In the genomic region with DNA sequence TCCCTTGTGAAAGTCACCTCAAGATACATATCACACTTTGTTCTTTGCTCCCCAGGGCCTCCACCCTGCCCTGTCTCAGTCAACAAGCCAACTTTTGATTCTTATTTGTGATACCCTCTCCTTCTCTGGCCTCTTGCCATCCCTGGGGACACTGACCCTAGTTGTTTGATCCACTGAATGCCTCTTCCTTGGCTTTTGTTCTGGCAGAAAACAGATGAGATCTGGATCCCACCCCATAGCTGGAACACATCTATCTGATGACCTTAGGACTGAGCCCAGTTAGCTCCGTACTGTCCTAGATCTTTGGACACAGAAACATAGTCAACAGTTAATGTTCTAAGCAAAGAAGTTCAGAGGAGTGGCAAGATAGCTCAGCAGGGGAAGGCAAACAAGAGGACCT, we compare ENCODE assay signal across 14 mouse cellular contexts. TPM values are rescaled to one million over a fixed set of nuclear protein-coding genes. Genes with fewer than 3 reads are reported as not detected.
"Had no signal": no experiment of that assay in that cellular context is flagged by ENCODE, and none has a peak within 500 bp of the region (broad histone marks: within the 10 kb centered on the region; RNA-seq: fewer than 3 reads in every experiment).

No protein-coding gene starts in this region.

- H3K9me3 ChIP-seq: limb, embryonic 10.5 days; limb, embryonic 13.5 days had no signal

- H3K27me3 ChIP-seq: limb, embryonic 13.5 days had no signal

- H3K27ac ChIP-seq: kidney, postnatal 0 days; layer of hippocampus, adult 2 months; limb, embryonic 10.5 days; limb, embryonic 13.5 days; liver, embryonic 14.5 days had no signal

- H3K4me3 ChIP-seq: layer of hippocampus, adult 2 months; limb, embryonic 10.5 days; limb, embryonic 13.5 days had no signal

- H3K9ac ChIP-seq: limb, embryonic 13.5 days; liver, embryonic 14.5 days; liver, postnatal 0 days had no signal

- H3K36me3 ChIP-seq: limb, embryonic 10.5 days; limb, embryonic 13.5 days had no signal

- DNase-seq: kidney, adult 2 months; kidney, postnatal 25 days; layer of hippocampus, adult 9-11 months; liver, postnatal 0 days; midbrain, embryonic 14.5 days; thymus, adult 18-20 months; thymus, postnatal 36 days had no signal

RNA-seq across cellular contexts. Expression of gene Gm9903, which starts 49.4 kb away (rescaled TPM):
- total RNA-seq: megakaryocyte-erythroid progenitor cell, adult 5-6 weeks; midbrain, postnatal 0 days had no signal
